Mouse (Mus musculus): ENCODE measurements around the gene Pla2g2c.

Pla2g2c gene

GRCm38 (mm10) chr4:138709246-138709645 is 15.3 kb upstream of the Pla2g2c start:
- DNase-seq (ENCODE audit: low read depth, low spot score) = no peak

- no peak for DNase-seq (ENCODE audit: low read depth, low spot score)
These were observed 14.6 kb upstream of the Pla2g2c start for GRCm38 (mm10) chr4:138709944-138710343.

GRCm38 (mm10) chr4:138710633-138711032 is 14.0 kb upstream of the Pla2g2c start:
- no peak for DNase-seq (ENCODE audit: low read depth, low spot score)

DNA sequence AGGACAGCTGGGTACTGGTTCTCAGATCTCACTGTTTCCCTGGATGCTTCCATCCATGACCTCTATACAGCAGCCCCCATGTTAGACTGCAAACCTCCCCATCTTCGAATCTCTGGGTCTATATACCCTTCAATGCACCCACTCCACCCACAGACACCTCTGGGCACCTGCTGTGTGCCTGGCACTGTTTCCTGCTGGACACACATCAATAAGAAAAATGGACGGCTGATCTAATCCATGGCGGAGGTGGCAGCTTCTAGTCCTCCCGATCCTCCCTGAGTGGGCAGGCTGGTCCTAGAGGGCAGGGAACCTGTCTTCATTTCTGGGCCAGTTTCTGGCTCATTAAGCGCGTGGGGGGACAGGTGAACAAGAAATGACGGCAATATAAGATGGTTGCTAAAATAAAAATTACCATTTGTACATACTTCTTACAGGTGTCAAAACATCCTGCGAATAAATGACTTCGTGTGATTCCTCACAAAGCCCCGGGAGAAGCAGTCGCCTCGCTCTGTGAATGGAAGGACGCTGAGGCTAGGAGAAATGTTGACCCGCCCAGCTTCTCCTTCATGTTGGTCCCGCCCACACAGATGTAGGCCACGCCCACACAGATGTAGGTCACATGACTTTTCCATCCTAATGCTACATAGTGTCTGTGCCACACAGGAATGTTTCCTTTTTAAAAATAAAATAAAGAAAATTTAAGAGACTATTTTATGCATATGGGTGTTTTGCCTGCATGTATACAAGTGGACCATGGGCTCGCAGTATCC is 13.4 kb upstream of the Pla2g2c start:
- no peak for DNase-seq (ENCODE audit: low read depth, low spot score)

GRCm38 (mm10) chr4:138712096-138712495 is 12.5 kb upstream of the Pla2g2c start:
- no peak for DNase-seq (ENCODE audit: low read depth, low spot score)

- DNase-seq (ENCODE audit: low read depth, low spot score) = no peak
These were observed 12.0 kb upstream of the Pla2g2c start for GRCm38 (mm10) chr4:138712621-138713020.

DNA sequence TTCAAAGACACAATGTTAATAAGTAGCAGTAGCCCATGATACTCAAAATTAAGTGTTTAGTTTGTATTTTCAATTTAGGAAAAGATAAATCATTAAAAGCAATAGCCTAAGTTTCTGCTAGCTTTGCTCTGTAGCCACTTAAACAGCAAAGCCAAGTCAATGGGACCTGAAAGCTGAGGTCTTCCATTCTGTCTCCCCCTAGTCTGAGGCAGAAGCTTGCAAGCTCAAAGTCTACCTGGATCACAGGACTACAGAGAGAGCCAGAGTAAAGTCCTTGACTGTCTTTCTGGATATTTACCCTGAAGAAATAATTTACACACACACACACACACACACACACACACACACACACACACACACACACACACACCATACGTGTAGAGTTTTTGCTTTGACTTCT is 10.4 kb upstream of the Pla2g2c start:
- no peak for DNase-seq (ENCODE audit: low read depth, low spot score)

DNA sequence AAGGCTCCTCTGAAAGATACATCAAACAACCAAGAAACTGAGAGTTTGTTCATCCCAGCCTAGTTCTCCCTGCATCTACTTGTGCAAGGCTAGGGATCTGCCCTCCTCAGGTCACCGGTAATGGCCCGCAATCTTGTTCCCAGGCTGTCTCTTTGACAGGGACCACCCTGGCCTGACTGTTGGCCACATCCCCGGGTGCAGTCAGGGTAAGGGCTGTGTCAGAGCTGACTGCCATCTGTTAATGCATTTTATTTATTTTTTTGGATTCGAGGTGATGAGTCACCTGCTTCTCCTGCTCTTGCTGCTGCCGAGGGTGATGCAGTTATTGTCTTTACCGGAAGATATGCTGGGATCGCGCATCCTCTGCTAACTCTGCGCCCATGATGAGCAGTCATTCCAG is 7.9 kb upstream of the Pla2g2c start:
- no peak for DNase-seq (ENCODE audit: low read depth, low spot score)

DNA sequence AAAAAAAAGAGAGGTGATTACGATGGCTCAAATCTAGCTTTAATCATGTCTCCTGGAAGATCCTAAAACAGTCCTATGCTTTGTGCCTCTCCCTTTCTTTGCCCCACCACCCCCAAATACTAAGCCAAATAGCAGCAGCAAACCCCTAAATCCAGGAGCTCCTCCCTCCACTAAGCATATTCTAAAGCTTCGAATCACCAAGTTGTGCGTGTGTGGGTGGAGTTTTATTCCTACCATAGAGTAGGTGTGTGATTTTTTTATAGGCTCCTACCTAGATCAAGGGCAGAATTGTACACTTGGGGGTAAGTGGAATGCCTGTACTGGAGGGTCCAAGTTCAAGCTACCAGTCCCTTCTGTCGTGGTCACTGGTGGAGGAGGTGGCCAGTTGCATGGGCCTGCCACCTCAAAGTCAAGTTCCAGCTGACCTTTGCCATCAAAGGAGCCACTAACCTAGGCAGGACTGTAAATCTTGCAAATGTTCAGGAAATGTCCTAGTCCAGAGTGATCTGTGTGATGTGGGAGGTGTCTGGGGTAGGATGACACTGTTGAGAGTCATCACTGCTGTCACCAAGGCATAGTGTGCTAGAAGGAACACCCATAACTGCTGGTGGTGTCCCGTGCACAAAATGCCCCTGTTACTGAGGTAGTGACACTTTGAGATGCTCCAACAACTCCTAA is 5.9 kb upstream of the Pla2g2c start:
- DNase-seq (ENCODE audit: low read depth, low spot score) = no peak

DNA sequence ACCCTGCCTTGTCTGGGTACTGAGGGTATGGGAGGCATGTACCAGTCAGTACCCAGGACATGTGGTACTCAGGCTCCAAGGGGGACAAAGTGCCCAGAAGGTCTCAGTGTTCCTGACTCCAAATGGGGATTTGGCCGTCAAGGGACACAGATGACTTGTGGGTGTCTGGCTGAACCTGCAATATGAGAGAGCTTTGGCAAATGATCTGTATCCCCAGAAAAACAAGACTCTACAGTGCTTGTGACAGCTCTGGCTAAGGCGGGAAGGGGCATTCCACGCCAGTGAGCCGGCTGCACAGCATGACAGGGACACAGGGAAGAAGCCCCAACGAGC is 5.4 kb upstream of the Pla2g2c start:
- DNase-seq (ENCODE audit: low read depth, low spot score) = no peak

DNA sequence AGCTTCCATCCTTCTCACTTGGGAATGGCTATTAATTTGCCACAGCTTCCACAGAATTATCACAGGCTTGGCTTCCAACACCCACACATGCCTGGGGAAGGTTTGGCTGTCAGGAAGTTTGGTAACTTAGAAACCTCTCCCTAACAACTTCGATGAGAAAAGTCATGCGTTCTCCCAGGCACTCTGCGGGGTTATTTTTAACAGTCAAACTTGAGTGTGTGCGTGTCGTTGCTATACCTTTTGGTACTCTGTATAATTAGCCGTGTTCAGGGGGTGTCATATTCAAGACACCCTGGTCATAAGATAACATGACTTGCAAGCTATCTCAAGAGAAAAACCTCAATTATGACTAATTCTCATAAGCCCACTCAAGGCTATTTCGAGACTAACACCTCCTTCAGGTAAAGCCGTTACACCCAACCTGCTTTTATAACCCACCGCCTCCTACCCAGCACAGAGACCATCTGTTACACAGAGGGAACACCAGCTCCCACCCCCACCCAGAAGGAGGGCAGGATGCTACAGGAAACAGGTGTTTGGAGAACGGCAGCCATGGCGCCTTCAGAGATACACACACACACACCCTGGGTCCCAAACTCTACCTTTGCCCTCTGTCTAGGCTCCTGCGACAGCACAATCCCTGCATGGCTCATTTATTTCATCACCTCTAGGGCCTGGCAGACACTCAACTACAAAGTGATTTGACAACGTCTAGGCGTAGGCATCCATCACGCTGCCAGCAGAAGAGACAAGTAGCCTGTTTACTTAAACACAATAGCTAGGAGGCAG is 905 bp upstream of the Pla2g2c start:
- no peak for DNase-seq (ENCODE audit: low read depth, low spot score)

GRCm38 (mm10) chr4:138725127-138725461 is 502 bp downstream of the Pla2g2c start:
- no peak for DNase-seq (ENCODE audit: low read depth, low spot score)

DNA sequence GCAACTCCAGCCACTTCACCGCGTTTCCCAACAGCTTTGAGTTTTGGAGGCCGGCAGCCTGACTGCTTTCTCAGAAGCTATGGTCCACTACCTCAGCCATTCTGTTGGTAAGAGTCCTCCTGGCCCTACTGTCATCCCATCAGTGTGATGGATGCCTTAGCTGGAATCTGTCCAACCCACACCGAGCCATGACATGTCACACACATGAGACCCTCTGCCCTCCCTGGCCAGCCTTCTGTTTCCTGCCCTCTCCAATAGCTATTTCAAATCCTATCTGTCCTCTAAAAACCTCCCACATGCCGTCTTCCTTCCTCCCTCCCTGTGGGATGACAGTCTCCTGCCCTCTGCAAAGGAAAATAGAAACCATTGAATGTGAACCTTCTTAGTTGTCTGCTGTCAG is 1.2 kb downstream of the Pla2g2c start:
- no peak for DNase-seq (ENCODE audit: low read depth, low spot score)

GRCm38 (mm10) chr4:138729018-138729703 is 4.6 kb downstream of the Pla2g2c start:
- DNase-seq (ENCODE audit: low read depth, low spot score) = no peak

DNA sequence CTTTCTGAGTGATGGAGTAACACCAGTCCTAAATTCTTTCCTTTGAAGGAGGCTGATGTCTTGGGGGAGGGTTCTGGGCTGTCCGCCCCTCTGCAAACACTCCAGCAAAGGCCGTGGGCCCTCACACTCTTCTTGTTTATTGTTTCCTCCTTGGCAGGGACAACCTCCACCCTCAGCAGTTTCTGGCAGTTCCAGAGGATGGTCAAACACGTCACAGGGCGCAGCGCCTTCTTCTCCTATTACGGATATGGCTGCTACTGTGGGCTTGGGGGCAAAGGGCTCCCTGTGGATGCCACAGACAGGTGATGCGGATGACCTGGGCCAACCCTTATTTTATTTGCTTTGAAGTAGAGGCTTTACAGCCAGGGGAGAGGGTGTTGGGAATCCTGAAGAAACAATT is 9.5 kb downstream of the Pla2g2c start:
- no peak for DNase-seq (ENCODE audit: low read depth, low spot score)

DNA sequence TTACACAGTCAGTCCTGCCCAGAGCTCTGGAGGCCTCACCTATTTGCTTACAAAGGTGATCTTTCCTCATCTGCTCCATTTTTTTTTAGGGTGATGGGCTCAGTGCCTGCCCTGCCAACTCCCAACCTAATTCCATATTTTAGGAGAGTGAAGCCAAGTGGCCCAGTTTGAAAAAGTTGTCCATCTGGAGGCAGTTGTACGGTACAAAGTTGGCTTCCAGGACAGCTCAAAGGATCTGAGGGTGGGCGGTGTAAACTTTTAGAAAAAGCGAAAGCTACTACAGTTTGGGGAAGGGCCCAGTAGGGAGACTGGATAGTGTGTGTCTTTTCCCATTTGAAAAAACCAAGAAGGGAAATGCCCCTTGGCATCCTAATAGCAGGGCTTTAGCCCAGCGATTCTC is 10.3 kb downstream of the Pla2g2c start:
- DNase-seq (ENCODE audit: low read depth, low spot score) = no peak

- DNase-seq (ENCODE audit: low read depth, low spot score) = no peak
These were observed 12.4 kb downstream of the Pla2g2c start, which contains the start of gene Ubxn10 for GRCm38 (mm10) chr4:138737031-138737430. TSS of gene Ubxn10 (minus strand) at chr4:138737167.

DNA sequence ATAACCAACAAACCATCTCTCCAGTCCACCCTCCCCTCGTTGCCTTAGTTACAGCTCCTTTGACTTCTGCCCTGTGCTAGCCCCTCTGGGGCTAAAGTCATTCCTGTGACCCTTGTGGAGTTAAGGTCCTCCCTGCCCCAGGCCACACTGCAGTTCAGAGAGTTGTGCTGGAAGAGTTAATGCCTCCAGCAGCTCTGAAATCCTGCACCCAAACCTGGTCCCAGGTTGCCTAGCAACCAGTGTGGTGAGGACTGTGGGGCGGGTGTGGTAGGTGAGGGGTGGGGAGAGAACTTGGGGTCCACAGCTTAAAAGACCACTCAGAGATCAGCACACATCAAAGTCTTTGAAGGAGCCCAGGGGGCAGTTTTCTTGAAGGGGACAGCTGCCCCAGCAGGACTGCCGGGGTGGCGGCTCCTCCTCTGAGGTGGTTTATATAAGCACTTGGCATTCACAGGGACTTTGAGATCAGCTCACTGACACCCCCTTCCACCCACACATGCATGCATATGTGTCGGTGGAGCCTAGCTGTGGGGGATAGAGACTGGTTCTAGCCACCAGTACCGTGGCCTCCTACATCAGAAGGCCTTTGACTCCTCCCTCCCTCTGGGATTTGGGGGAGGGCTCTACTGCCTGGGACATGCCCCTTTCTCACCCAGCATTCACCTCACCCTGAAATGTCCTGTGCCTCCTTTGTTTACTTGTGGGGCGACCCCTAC is 14.7 kb downstream of the Pla2g2c start:
- DNase-seq (ENCODE audit: low read depth, low spot score) = no peak

DNA sequence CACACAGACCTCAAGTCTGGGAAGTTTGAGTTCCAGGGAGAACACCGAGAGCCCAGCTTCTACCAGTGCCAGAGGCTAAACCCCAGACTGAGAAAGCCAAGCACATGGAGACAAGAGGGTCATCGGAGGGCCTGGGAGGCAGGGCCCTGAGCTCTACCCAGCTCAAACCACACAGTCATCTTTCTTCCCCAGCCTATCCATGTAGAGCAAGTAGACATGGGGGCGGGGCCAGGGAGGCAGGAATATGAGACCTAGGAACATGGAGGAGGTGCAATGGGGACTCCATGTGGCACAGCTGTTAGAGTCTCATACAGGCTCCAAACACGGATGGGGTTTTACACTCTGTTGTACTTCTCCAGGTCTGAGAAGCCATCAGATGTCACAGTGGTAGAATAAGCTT is 21.3 kb downstream of the Pla2g2c start:
- no peak for DNase-seq (ENCODE audit: low read depth, low spot score)

- no peak for DNase-seq (ENCODE audit: low read depth, low spot score)
These were observed 22.3 kb downstream of the Pla2g2c start for GRCm38 (mm10) chr4:138746866-138747265.

DNA sequence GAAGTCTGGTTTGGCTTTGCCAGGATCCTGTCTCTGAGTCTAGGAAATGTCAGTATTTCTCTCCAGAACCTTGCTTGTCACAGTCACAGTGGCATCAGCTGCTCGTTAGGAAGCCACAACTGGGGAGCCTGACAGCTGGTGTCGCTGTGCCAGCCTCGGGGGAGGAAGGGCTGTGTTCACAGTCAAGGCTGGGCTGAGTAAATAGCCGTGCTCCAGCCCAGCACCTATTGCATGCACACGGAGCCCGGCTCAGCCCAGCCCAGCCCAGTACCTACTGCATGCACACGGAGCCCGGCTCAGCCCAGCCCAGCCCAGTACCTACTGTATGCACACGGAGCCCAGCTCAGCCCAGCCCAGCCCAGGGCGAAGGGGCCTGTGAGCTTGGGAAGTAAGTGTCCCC is 23.3 kb downstream of the Pla2g2c start:
- no peak for DNase-seq (ENCODE audit: low read depth, low spot score)
